Mouse (Mus musculus) heart, postnatal 0 days (tissue): ENCODE data around the gene Rora.

Experiments
- CTCF ChIP-seq: IDR thresholded peaks from 2 replicates; pipeline ENCODE4 v1.5.1; 2016; ENCODE audit warnings: antibody characterized with exemption, control low read depth, low read depth
- EP300 ChIP-seq: IDR thresholded peaks from 2 replicates; pipeline ENCODE4 v1.6.1; 2016; ENCODE audit warnings: antibody characterized with exemption, low read depth

DNA sequence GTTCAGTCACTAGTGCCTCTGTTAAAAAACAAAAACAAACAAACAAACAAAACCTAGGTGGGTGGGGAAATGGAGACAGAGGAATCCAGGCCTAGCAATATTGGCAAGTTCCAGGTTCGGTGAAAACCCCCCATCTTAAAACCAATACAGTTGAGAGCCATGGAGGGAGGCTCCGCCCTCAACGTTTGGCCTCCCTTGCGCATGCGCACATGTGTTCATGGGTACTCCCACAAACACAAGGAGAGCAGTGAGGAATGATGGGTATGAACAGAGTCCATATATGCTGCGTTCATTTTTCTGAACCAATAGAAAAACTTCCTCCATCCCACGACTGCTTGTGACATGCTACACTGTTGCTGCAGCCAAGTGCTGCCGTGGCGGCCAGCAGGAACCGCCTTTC, 690.3 kb downstream of the Rora start:
- TF ChIP-seq CTCF (no peak), EP300 (no peak)
